Mouse (Mus musculus): ENCODE results near the gene Syt11. TPM values are rescaled to one million over a fixed set of nuclear protein-coding genes. Genes with fewer than 3 reads are reported as not detected.

Gene Syt11
- polyA plus RNA-seq, 1 experiment from 2014 or later = 209 TPM

Other genes starting within 250 kb of the Syt11 start
- gene Mex3a, start 242.8 kb downstream of the Syt11 start, polyA plus RNA-seq (2016; fragmentation: Nextera tagmentation; extraction: Ambion mirVana) = 41.9 and 43.3 TPM in 2 replicates
- 0.29 and 0.57 TPM in 2 replicates for gene Rab25, start 226.9 kb downstream of the Syt11 start, polyA plus RNA-seq (2016; fragmentation: Nextera tagmentation; extraction: Ambion mirVana)
- gene Lamtor2, start 222.1 kb downstream of the Syt11 start, polyA plus RNA-seq (2016; fragmentation: Nextera tagmentation; extraction: Ambion mirVana) = 143 and 145 TPM in 2 replicates
- 60.0 and 61.6 TPM in 2 replicates for gene Ubqln4, start 221.4 kb downstream of the Syt11 start, polyA plus RNA-seq (2016; fragmentation: Nextera tagmentation; extraction: Ambion mirVana)
- 149 and 157 TPM in 2 replicates for gene Ssr2, start 199.3 kb downstream of the Syt11 start, polyA plus RNA-seq (2016; fragmentation: Nextera tagmentation; extraction: Ambion mirVana)
- gene Arhgef2, start 169.2 kb downstream of the Syt11 start, polyA plus RNA-seq (2016; fragmentation: Nextera tagmentation; extraction: Ambion mirVana) = 186 TPM in 2 replicates
- gene Rxfp4, start 122.0 kb downstream of the Syt11 start, polyA plus RNA-seq (2016; fragmentation: Nextera tagmentation; extraction: Ambion mirVana) = not detected in 2 replicates
- gene Khdc4, start 89.4 kb downstream of the Syt11 start, polyA plus RNA-seq (2016; fragmentation: Nextera tagmentation; extraction: Ambion mirVana) = 120 and 124 TPM in 2 replicates
- 44.6 and 49.1 TPM in 2 replicates for gene Rit1, start 58.3 kb downstream of the Syt11 start, polyA plus RNA-seq (2016; fragmentation: Nextera tagmentation; extraction: Ambion mirVana)
- gene Gon4l, start 60.1 kb upstream of the Syt11 start, polyA plus RNA-seq (2016; fragmentation: Nextera tagmentation; extraction: Ambion mirVana) = 16.1 and 16.6 TPM in 2 replicates
- 43.3 and 45.5 TPM in 2 replicates for gene Msto1, start 138.8 kb upstream of the Syt11 start, polyA plus RNA-seq (2016; fragmentation: Nextera tagmentation; extraction: Ambion mirVana)
- gene Ash1l, start 175.5 kb upstream of the Syt11 start, polyA plus RNA-seq (2016; fragmentation: Nextera tagmentation; extraction: Ambion mirVana) = 18.7 and 19.9 TPM in 2 replicates
- gene Dap3, start 176.0 kb upstream of the Syt11 start, polyA plus RNA-seq (2016; fragmentation: Nextera tagmentation; extraction: Ambion mirVana) = 148 and 157 TPM in 2 replicates

All from neural tube, embryonic 12.5 days (tissue).